Mouse (Mus musculus) thymus, adult 2 months (tissue): ENCODE data around the gene Clec2l. TPM values are rescaled to one million over a fixed set of nuclear protein-coding genes. Genes with fewer than 3 reads are reported as not detected.

ENCODE experiments used
- DNase-seq: peaks from one replicate; pipeline ENCODE4 v3.0.0; 2021
- H3K27ac ChIP-seq: fragments of 200-500 bp; 2 replicates; pipeline ENCODE4 v1.5.1; 2012; ENCODE audit warnings: low read length, control low read depth; ENCODE audit not compliant: control insufficient read depth, insufficient read depth
- H3K27me3 ChIP-seq: fragments of 200-500 bp; 2 replicates; pipeline ENCODE4 v1.6.1; 2012; ENCODE audit warnings: mild to moderate bottlenecking, low read length, moderate library complexity, mixed read lengths; ENCODE audit not compliant: control insufficient read depth, insufficient read depth
- H3K36me3 ChIP-seq: fragments of 200-500 bp; 2 replicates; pipeline ENCODE4 v1.6.1; 2012; ENCODE audit warnings: mild to moderate bottlenecking, low read length, moderate library complexity; ENCODE audit not compliant: control insufficient read depth, insufficient read depth
- H3K4me1 ChIP-seq: fragments of 200-500 bp; replicated peaks from 2 replicates; pipeline ENCODE4 v1.6.1; 2012; ENCODE audit warnings: low read length; ENCODE audit not compliant: control insufficient read depth, insufficient read depth
- H3K4me3 ChIP-seq: fragments of 200-500 bp; 2 replicates; pipeline ENCODE4 v1.5.1; 2012; ENCODE audit warnings: mild to moderate bottlenecking, low read length, control low read depth, moderate library complexity; ENCODE audit not compliant: control insufficient read depth, insufficient read depth
- CTCF ChIP-seq: fragments of 200-500 bp; IDR thresholded peaks from 2 replicates; pipeline ENCODE4 v1.5.1; 2012; ENCODE audit warnings: mild to moderate bottlenecking, control low read depth, low read length, moderate library complexity, borderline replicate concordance; ENCODE audit not compliant: control insufficient read depth, poor library complexity, insufficient read depth; ENCODE audit errors: extremely low read depth
- POLR2A ChIP-seq: fragments of 200-500 bp; IDR thresholded peaks from 2 replicates; pipeline ENCODE4 v1.6.1; 2012; ENCODE audit warnings: mild to moderate bottlenecking, low read length, control low read depth, moderate library complexity; ENCODE audit not compliant: control insufficient read depth, poor library complexity, insufficient read depth; ENCODE audit errors: extremely low read depth
- WGBS: fragments of 180-500 bp; shearing (Covaris S2); methylation state at CpG from one replicate; pipeline ENCODE4 v1.1.7; 2018; 5-methylcytosine and 5-hydroxymethylcytosine counted together
- polyA plus RNA-seq: library from polyadenylated mRNA; depleted of rRNA; stranded (reverse); fragments of >200 nt; gene quantifications from 2 replicates; pipeline ENCODE4 v1.2.3, GENCODE M21; 2012

The Clec2l gene
- polyA plus RNA-seq, 1 experiment = 0.67 TPM

- H3K27me3 ChIP-seq = peaks cover 11% of the 10 kb centered on the region; the same call in 1 of the 2 replicates
- H3K4me3 ChIP-seq = no peak overlapping the region
- no peaks in the 10 kb centered on the region for H3K36me3 ChIP-seq
- 45% methylated on average over 11 of the region's 11 CpGs for WGBS
- peaks cover 10% of the 10 kb centered on the region for H3K4me1 ChIP-seq
- DNase-seq = no peak
- no peak overlapping the region for H3K27ac ChIP-seq
- TF ChIP-seq CTCF (no peak), POLR2A (no peak)
Observed at GRCm38 (mm10) chr6:38640401-38640800, 22.5 kb upstream of the Clec2l start.

DNA sequence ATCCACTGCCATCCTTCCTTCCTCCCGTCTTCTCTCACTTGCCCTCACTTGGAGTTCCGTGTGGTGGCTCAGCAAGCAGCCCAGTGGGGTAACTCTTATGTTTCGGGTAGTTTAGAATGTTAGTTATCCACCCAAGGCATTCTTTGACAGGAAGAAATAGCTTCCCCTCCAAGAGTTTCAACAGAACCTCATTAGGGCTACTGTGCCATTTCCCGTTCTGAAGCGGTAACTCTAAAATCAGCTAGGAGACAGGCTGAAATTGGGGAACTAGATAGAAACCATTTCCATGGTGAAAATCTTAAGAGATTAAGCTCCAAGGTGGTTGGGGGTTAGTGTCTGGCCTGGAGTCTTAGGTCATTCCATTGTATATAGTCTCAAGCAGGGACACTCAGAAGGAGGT, 21.6 kb upstream of the Clec2l start:
- H3K27me3 ChIP-seq = peaks cover 11% of the 10 kb centered on the region; the same call in 1 of the 2 replicates
- DNase-seq = no peak
- no peaks in the 10 kb centered on the region for H3K36me3 ChIP-seq
- TF ChIP-seq CTCF = no peak
- TF ChIP-seq POLR2A = no peak
- WGBS = 9% methylated on average over 5 of the region's 5 CpGs
- no peak overlapping the region for H3K27ac ChIP-seq
- H3K4me3 ChIP-seq = no peak overlapping the region
- peaks cover 10% of the 10 kb centered on the region for H3K4me1 ChIP-seq

- no peak overlapping the region for H3K27ac ChIP-seq
- no peaks in the 10 kb centered on the region for H3K36me3 ChIP-seq
- H3K4me3 ChIP-seq = no peak overlapping the region
- peaks cover 9% of the 10 kb centered on the region; the same call in 1 of the 2 replicates for H3K27me3 ChIP-seq
- no peak for DNase-seq
- TF ChIP-seq CTCF (no peak), POLR2A (no peak)
- 19% methylated on average over 5 of the region's 5 CpGs for WGBS
- peaks cover 7% of the 10 kb centered on the region for H3K4me1 ChIP-seq
Observed at GRCm38 (mm10) chr6:38641645-38642044, 21.2 kb upstream of the Clec2l start.

DNA sequence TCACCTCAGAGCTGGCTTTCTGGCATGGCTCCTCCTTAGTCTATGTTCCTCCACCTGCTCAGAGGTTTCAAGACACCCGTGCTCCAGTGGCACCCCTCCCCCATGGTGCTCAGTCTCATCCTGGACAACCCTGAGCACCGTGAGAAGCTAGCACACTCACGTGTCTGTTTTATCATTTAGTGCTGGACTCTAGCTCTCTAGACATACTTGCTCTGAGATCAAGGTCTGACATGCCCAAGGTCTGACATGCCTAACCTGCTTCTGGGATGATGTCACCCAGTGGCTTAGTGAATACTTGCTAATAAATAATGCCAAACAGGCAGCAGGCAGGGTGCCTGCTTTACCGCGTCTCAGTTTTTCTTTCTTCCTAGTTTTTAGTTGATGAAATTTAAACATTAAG, 20.3 kb upstream of the Clec2l start:
- H3K27ac ChIP-seq = no peak overlapping the region
- H3K4me1 ChIP-seq = no peaks in the 10 kb centered on the region
- no peak for TF ChIP-seq POLR2A
- TF ChIP-seq CTCF = no peak
- H3K36me3 ChIP-seq = no peaks in the 10 kb centered on the region
- DNase-seq = no peak
- 82% methylated on average over 5 of the region's 5 CpGs for WGBS
- no peak overlapping the region for H3K4me3 ChIP-seq
- peaks cover 3% of the 10 kb centered on the region; the same call in 1 of the 2 replicates for H3K27me3 ChIP-seq

- no peak for TF ChIP-seq POLR2A
- no peak for TF ChIP-seq CTCF
- Histone ChIP-seq H3K36me3 (no peaks in the 10 kb centered on the region), H3K27me3 (peaks cover 3% of the 10 kb centered on the region; the same call in 1 of the 2 replicates), H3K4me3 (no peak overlapping the region), H3K27ac (no peak overlapping the region), H3K4me1 (no peaks in the 10 kb centered on the region)
- WGBS = 90% methylated on average over 3 of the region's 3 CpGs
- DNase-seq = no peak
Observed at GRCm38 (mm10) chr6:38643039-38643438, 19.8 kb upstream of the Clec2l start.

- Histone ChIP-seq H3K4me3 (no peak overlapping the region), H3K27ac (no peak overlapping the region), H3K27me3 (no peaks in the 10 kb centered on the region), H3K36me3 (no peaks in the 10 kb centered on the region), H3K4me1 (no peaks in the 10 kb centered on the region)
- WGBS = 67% methylated on average over 3 of the region's 3 CpGs
- peak; percentile 21 for DNase-seq
- no peak for TF ChIP-seq POLR2A
- no peak for TF ChIP-seq CTCF
Observed at GRCm38 (mm10) chr6:38649545-38649944, 13.3 kb upstream of the Clec2l start.
